Mouse (Mus musculus): ENCODE results near the gene Fam57b. TPM values are rescaled to one million over a fixed set of nuclear protein-coding genes. Genes with fewer than 3 reads are reported as not detected.
A peak's percentile ranks its signal among the peaks of the same experiment; 100 is the strongest.

The Fam57b gene
- polyA plus RNA-seq, 1 experiment from 2014 or later, result 0.13 TPM

DNA sequence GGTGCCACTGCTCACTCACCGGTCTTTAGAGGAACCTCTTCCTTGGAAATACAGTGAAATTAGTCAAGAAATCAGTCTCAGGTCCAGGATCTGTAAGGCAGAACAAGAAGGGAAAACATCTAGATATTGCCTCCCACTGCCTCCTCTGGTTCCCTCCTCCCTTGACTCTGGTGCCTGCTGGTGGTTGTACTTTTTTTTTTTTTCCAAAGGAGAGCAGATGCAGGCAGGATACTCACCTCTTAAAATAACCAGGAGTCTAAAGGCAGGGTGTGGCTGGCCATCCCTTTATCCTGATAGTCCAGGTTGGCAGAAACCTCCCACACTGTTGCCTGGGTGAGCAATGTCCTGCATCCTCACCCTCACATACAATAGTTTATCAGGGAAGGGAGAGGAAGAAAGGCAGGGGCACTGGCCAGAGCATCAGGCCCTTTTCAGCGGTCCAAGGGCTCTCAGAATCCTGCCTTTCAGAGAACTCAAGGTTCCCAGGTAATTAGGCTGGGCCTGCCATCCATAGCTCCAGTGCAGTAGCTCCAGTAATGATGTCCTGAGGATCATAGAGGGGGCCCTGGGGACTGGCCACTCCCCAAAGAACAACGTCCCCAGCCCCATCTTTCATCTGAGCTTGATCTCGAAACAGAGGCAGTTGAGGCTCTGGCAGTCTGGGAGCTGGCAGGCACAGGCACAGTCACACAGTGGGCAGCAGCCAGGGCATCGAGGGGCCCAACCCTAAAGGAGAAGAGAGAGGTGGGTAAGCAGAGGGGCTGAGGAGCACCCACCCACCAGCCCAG lies 3.0 kb downstream of the Fam57b start:
- Histone ChIP-seq H3K4me3 (ENCODE audit: low read depth, low read length) (peak overlapping the region; percentile 76; the same call in 1 of the 2 replicates), H3K27me3 (replicated peaks; ENCODE audit: insufficient read depth, low read length) (no peaks in the 10 kb centered on the region), H3K4me2 (replicated peaks; ENCODE audit: low read depth, low read length) (peak overlapping the region; percentile 77), H3K36me3 (ENCODE audit: insufficient read depth, low read length) (peaks cover 17% of the 10 kb centered on the region; the same call in 1 of the 2 replicates), H3K27ac (ENCODE audit: low read length) (peak overlapping the region; percentile 98), H3K9ac (replicated peaks; ENCODE audit: low read depth) (peak overlapping the region; percentile 71), H3K9me3 (ENCODE audit: low read length) (no peaks in the 10 kb centered on the region), H3K4me1 (ENCODE audit: insufficient read depth, low read depth, low read length) (peaks cover 10% of the 10 kb centered on the region; the same call in 1 of the 2 replicates)
- no peak for TF ChIP-seq EP300 (IDR thresholded peaks at IDR 0.05)
- TF ChIP-seq CTCF (IDR thresholded peaks at IDR 0.05), result peak; percentile 20; the same call in 1 of the 2 replicates
- DNase-seq (ENCODE audit: low spot score) (peak; percentile 56), ATAC-seq (no peak)
- 58% methylated on average over 5 of the region's 5 CpGs for WGBS

- Histone ChIP-seq H3K9me3 (ENCODE audit: low read length) (no peaks in the 10 kb centered on the region), H3K9ac (replicated peaks; ENCODE audit: low read depth) (no peak overlapping the region), H3K36me3 (ENCODE audit: insufficient read depth, low read length) (peaks cover 13% of the 10 kb centered on the region; the same call in 1 of the 2 replicates), H3K4me2 (replicated peaks; ENCODE audit: low read depth, low read length) (no peak overlapping the region), H3K4me3 (ENCODE audit: low read depth, low read length) (no peak overlapping the region), H3K4me1 (ENCODE audit: insufficient read depth, low read depth, low read length) (peaks cover 10% of the 10 kb centered on the region; the same call in 1 of the 2 replicates), H3K27me3 (replicated peaks; ENCODE audit: insufficient read depth, low read length) (no peaks in the 10 kb centered on the region), H3K27ac (ENCODE audit: low read length) (no peak overlapping the region)
- no peak for DNase-seq (ENCODE audit: low spot score)
- TF ChIP-seq CTCF (IDR thresholded peaks at IDR 0.05) (no peak), EP300 (IDR thresholded peaks at IDR 0.05) (no peak)
- 87% methylated on average over 16 of the region's 16 CpGs for WGBS
- ATAC-seq, result no peak
These were observed 3.6 kb downstream of the Fam57b start for GRCm38 (mm10) chr7:126801057-126801422.

GRCm38 (mm10) chr7:126802134-126802889 lies 4.8 kb downstream of the Fam57b start:
- H3K4me3 ChIP-seq (ENCODE audit: low read depth, low read length), result no peak overlapping the region
- 78% methylated on average over 11 of the region's 11 CpGs for WGBS
- TF ChIP-seq CTCF (IDR thresholded peaks at IDR 0.05) (no peak), EP300 (IDR thresholded peaks at IDR 0.05) (no peak)
- H3K9ac ChIP-seq (replicated peaks; ENCODE audit: low read depth), result no peak overlapping the region
- H3K27me3 ChIP-seq (replicated peaks; ENCODE audit: insufficient read depth, low read length), result no peaks in the 10 kb centered on the region
- H3K27ac ChIP-seq (ENCODE audit: low read length), result no peak overlapping the region
- peaks cover 10% of the 10 kb centered on the region; the same call in 1 of the 2 replicates for H3K4me1 ChIP-seq (ENCODE audit: insufficient read depth, low read depth, low read length)
- no peak for DNase-seq (ENCODE audit: low spot score)
- H3K36me3 ChIP-seq (ENCODE audit: insufficient read depth, low read length), result 0 out of 2 replicates have a peak, but pooled peaks cover under 1% of the 10 kb centered on the region
- no peaks in the 10 kb centered on the region for H3K9me3 ChIP-seq (ENCODE audit: low read length)
- H3K4me2 ChIP-seq (replicated peaks; ENCODE audit: low read depth, low read length), result no peak overlapping the region
- no peak for ATAC-seq

DNA sequence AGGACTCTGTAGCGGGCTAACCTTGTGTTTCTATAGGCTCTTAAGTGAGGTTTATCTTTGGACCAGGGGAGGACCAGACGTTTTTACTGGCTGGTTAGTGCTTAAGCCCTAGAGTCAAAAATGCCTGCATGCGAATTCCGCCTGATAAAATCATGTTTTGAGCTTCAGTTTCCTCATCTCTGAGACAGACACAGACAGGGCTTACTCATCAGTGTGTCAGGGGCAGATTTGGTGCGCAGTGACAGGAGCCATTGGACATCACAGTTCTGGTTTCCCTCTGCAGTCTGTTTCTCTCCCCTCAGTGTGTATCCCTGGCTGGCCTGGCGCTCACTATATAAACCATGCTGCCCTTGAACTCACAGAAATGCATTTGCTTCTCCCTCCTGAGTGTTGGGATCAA lies 5.7 kb downstream of the Fam57b start:
- Histone ChIP-seq H3K4me3 (ENCODE audit: low read depth, low read length) (no peak overlapping the region), H3K9me3 (ENCODE audit: low read length) (no peaks in the 10 kb centered on the region), H3K27me3 (replicated peaks; ENCODE audit: insufficient read depth, low read length) (no peaks in the 10 kb centered on the region), H3K9ac (replicated peaks; ENCODE audit: low read depth) (no peak overlapping the region), H3K4me2 (replicated peaks; ENCODE audit: low read depth, low read length) (no peak overlapping the region), H3K4me1 (ENCODE audit: insufficient read depth, low read depth, low read length) (peaks cover 1% of the 10 kb centered on the region; the same call in 1 of the 2 replicates), H3K36me3 (ENCODE audit: insufficient read depth, low read length) (no peaks in the 10 kb centered on the region), H3K27ac (ENCODE audit: low read length) (no peak overlapping the region)
- no peak for DNase-seq (ENCODE audit: low spot score)
- TF ChIP-seq CTCF (IDR thresholded peaks at IDR 0.05) (no peak), EP300 (IDR thresholded peaks at IDR 0.05) (no peak)
- WGBS, result 74% methylated on average over 6 of the region's 6 CpGs
- ATAC-seq, result no peak

DNA sequence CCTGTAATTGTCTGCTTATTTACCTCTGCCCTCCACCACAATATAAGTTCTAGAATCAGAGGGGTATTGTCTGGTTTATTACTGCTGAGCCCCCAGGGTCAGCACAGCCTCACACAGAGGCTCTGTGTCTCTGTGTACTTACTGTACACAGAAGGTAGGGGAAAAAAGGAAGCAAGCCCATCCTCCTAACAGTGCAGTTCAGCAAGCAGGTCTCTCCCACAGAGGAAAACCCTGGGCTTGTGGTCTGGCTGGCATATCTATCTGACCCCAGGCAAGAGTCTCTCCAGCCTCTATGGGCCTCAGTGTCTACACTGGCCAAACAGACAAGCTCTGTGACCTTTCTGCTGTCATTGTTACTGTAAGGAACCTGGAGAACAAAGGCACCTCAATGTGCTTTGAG lies 6.3 kb downstream of the Fam57b start:
- H3K9me3 ChIP-seq (ENCODE audit: low read length), result no peaks in the 10 kb centered on the region
- H3K36me3 ChIP-seq (ENCODE audit: insufficient read depth, low read length), result no peaks in the 10 kb centered on the region
- H3K4me2 ChIP-seq (replicated peaks; ENCODE audit: low read depth, low read length), result no peak overlapping the region
- no peaks in the 10 kb centered on the region for H3K27me3 ChIP-seq (replicated peaks; ENCODE audit: insufficient read depth, low read length)
- no peak for ATAC-seq
- peaks cover 6% of the 10 kb centered on the region; the same call in 1 of the 2 replicates for H3K4me1 ChIP-seq (ENCODE audit: insufficient read depth, low read depth, low read length)
- TF ChIP-seq EP300 (IDR thresholded peaks at IDR 0.05) (no peak), CTCF (IDR thresholded peaks at IDR 0.05) (no peak)
- DNase-seq (ENCODE audit: low spot score), result no peak
- no peak overlapping the region for H3K9ac ChIP-seq (replicated peaks; ENCODE audit: low read depth)
- no peak overlapping the region for H3K27ac ChIP-seq (ENCODE audit: low read length)
- no peak overlapping the region for H3K4me3 ChIP-seq (ENCODE audit: low read depth, low read length)

DNA sequence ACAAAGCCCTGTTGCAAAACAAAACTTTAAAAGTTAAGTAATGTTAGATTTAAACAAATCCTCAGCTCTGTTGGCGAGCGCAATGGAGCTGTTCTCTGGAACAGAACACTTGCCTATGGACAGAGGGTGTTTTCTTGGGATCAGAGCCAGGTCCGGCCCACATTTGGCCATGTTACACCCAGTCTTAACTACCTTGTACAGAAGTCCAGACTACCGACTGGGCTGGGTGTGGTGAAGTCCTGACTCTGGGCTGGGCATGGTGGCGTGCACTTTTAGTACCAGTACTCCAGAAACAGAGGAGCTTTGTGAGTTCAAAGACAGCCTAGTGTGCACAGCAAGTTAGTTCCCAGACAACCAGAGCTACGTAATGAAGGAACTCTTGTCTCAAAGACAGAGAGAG lies 9.5 kb downstream of the Fam57b start:
- no peak for TF ChIP-seq EP300 (IDR thresholded peaks at IDR 0.05)
- TF ChIP-seq CTCF (IDR thresholded peaks at IDR 0.05), result no peak
- Histone ChIP-seq H3K9me3 (ENCODE audit: low read length) (no peaks in the 10 kb centered on the region), H3K4me1 (ENCODE audit: insufficient read depth, low read depth, low read length) (peaks cover 6% of the 10 kb centered on the region; the same call in 1 of the 2 replicates), H3K36me3 (ENCODE audit: insufficient read depth, low read length) (no peaks in the 10 kb centered on the region), H3K4me2 (replicated peaks; ENCODE audit: low read depth, low read length) (no peak overlapping the region), H3K27me3 (replicated peaks; ENCODE audit: insufficient read depth, low read length) (no peaks in the 10 kb centered on the region), H3K27ac (ENCODE audit: low read length) (peak overlapping the region; percentile 49; the same call in 1 of the 2 replicates), H3K4me3 (ENCODE audit: low read depth, low read length) (no peak overlapping the region), H3K9ac (replicated peaks; ENCODE audit: low read depth) (no peak overlapping the region)
- peak; percentile 74 for ATAC-seq
- 28% methylated on average over 6 of the region's 6 CpGs for WGBS
- DNase-seq (ENCODE audit: low spot score), result peak; percentile 78

Data from lung, postnatal 0 days (tissue).